Mouse (Mus musculus): ENCODE measurements around the gene Nipbl.
"Not testable (repeated sequence)": the region's sequence is repeated elsewhere in the genome, so short reads cannot be mapped to it uniquely, and the experiment has no call there.

Nipbl gene

DNA sequence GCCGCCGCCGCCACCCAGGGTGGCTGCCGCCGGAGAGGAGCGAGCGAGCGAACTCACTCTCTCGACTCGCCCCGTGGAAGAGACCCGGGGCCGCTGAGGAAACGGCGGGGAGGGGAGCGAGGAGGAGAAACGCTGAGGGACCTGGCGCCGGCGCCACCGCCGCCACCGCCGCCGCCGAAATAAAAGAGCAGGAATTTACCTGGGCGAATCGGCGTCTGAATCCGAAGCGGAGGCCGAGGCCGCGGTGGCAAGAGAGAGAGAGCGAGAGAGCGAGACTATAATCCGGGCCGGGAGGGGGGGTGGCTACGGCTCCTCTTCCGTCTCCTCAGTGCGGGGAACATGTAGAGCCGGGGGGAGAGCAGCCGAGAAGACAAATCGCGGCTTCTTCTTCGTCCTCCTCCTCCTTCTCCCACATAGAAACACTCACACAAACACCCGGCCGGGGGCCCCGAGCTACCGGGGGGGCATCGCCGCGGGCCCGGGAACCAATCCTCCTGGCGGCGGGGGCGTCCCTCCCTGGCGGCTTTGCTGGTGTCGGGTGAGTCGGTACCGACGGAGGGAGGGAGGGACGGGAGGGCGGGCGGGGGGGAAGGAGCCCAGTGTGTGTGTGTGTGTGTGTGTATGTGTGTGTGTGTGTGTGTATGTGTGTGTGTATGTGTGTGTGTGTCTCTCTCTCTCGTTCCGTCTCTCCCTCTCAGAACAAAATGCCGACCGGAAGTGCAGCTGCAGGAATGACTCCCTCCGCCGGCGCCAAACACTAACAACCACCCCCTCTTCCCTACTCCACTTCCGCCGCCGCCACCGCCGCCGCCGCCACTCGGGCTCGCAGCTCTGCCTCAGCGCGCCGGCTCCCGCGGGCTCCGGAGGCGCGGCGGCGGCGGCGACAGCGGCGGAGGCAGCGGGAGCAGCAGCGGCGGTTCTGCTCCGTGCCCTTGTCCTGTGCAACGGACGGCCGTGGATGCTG, at the start of gene Nipbl:
TSS of gene Nipbl (minus strand) at position 538 of the 964 bp plus-strand sequence.
- peak; percentile 92 to 94 for DNase-seq

DNA sequence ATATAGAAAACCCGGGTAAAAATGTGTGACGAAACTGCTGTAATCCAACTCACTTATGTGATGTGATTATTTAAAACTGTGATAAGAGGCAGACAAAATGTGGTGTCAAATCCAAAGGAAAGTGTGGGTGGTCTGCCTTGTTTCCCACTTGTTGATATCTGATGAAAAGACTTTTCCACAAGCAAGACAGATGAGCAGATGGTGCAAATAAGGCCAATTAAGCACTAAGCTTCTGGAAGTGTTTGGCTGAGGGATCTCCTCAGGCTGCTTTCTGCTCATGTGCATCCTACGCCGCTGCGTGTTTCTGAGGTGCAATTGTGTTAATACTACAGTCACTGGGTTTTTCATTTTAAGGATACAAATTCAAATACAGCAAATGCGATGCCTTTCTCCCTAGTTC, 41.0 kb upstream of the Nipbl start:
- DNase-seq, result no peak

DNA sequence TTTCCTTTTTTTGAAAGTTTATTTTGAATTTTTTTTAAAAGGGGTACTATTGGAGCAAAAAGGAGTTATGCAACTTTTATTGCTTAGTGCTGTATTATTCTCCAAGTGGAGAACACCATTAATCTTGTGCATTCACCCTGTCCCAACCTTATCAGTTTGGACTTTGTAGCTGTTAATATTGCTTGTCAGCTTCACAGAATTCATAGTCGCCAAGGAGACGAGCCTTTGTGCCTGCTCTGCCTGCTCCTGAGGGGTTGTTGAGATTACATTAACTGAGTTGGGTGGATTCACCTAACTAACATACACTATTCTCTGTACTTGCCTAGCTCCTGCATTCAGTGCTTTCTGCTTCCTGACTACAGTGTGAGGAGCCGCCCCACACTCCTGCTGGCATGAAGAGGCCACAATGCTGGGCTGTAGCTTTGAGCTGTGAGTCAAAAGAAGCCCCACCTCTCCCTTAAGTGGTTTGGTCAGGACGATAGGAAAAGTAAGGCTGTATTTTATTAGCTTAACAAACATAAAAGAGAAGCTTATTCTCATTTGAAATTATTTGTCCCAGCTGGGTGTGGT, 24.8 kb upstream of the Nipbl start:
- no peak for DNase-seq

DNA sequence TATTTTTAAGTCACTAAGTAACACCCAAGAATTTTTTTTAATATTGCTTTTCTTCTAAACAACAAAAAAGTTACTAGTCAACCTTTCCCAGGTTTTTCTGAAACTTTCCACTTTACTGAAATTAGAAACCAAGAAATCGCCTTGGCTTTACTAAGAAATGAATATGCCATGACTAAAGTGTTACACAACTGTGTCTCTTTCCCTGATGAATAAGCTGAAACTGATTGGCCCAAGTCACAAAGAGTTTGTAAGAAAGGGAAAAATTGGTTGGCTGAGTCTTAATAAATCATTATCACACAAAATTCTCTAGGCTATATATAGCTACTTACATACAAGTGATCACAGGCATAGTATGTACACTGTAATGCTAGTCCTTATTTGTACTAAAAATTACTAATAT, 19.3 kb upstream of the Nipbl start:
- DNase-seq, result no peak

DNA sequence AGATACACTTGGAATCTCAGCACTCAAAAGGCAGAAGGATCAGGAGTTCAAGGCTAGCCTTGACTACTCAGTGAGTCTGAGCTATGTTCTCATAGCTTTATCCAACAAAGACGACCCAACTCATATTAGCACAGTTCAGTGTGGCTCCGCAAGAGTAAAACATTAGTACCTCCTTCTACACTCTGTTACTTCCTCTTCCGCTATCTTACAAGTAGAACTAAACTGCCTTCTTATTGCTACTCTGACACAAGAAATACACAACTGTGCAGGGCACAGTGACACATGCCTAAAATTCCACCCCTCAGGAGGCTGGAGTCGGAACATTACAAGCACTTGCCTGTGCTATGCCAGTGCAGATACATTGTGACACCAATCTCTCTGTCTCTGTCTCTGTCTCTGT, 18.5 kb upstream of the Nipbl start:
- DNase-seq, result no peak

DNA sequence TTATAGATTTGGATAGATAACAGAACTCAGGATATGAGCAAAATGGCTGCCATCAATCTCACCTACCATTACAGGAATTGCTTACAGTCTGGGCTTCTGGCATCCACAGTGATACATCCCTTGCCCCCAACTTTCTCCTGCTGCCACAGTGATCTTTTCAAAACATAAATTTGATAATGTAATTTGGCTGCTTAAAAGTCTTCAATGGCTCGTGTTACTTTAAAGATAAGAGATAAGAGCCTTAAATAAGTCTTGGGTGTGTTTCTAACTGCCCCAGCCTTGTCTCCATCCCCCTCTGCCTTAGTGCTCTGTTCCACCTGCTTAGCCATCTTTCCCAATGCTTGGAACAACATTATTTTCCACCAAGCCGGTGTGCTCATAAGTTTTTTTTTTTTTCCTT, 16.6 kb upstream of the Nipbl start:
- DNase-seq, result no peak

DNA sequence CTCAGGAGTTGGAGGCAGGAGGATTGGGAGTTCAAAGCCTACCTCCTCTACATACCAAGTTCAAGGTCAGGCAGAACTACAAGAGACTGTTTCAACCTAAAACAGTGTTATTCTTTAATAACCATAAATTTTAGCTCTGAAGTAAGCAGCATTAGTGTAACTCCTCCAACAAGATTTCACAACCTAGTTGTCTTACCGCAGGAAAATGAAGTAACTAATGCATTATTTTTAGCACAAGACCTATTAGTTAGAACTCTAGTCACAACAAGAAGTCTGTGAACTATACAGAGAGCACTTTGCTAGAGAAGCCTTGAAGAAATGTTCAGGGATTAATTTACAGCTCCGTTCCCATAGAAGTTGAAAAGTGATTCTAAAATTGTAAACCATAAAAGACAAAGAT, 15.7 kb upstream of the Nipbl start:
- no peak for DNase-seq

DNA sequence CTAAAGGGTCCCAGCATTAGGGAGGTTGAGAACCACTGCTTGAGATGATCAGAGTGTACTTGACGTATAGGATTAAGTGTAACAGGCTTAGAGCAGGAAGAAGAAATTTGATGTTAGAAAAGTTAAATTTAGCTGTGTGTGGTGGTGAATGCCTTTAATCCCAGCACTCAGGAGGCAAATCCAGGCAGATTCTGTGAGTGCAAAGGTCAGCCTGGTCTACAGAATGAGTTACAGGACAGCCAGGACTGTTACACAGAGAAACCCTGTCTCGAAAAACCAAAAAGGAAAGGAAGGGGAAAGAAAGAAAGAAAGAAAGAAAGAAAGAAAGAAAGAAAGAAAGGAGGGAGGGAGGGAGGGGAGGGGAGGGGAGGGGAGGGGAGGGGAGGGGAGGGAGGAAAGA, 12.0 kb upstream of the Nipbl start:
- not testable (repeated sequence) for DNase-seq

DNA sequence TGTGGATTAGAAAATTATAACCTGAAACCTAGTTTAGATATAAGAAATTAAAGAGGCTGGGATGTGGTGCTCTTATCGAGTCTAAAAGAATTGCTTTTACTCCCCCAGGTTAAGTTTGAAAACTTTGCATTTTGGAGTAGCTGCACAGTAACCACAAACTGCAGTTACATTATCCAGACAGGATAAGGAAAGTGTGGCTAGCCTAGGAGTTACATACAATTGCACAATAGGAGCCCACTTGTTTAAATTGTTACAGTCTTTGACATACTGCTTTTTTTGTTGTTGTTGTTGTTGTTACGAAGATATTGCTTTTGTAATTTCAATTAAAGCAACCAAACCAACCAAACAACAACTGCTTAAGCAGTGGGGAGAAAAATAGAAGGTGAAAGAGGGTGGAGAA, 11.2 kb upstream of the Nipbl start:
- no peak for DNase-seq

DNA sequence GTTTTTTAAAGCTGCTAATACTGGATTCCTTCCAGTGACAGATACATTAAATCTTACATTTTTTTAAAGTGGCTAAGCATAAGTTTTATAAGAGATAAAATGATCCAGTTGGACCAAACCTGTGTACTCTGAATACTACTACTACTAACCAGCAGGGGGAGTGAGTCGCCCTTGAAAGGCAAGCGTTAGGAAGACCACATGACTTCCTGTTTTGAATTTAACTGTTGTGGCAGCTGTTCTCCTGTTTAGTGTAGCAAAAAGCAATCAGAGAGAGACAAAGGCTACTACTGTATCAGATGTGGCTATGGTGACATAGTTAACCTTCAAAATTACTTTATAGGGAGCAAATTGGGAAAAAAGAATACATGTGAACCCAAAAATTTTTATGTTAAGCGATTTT, 6.8 kb upstream of the Nipbl start:
- DNase-seq, result peak; percentile 33 to 55

DNA sequence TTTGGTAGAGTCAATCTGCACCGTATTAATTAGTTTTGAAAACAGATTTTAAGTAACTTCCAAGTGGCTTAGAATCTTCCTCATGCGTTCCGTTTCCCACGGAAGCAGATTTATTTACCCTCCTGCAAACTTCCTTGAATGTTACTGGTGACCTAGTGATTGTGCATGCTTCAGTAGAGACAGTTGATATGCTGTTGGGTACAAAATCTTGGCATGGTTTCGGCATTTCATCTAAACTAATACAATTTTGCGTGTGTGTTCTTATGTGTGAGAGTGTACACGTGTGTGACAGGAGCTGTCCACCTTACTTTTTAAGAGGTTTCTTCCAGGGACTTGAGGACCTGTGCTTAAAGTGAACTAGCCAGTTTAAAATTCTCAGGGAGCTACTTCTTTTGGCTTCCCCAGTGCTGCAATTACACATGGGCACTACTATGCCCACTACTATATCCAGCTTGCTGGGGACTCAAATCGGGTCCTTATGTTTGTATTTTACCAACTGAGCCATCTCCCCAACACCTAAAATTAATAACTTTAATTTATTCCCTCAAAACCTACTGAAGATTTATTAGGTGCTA, 3.0 kb upstream of the Nipbl start:
- no peak for DNase-seq

DNA sequence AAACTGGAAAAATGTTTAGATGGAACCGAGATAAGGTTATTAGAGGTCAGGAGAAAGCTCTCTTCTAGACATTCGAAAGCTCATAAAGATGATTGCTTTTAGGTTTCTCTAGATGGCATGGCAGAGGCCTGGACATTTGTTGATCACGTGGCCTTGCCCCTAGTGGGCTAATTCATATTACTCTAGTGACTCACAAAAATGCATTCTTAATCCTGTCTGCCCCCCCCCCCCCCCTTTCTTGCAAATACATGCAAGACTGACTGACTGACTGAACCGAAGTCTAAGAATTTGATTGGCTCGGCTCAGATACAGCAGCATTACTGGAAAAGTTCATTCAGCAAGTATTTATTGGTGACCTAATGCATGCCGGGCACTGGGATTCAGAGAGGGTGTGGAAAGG, 2.2 kb upstream of the Nipbl start:
- DNase-seq, result peak in 1 of 2 experiments; percentile 51

DNA sequence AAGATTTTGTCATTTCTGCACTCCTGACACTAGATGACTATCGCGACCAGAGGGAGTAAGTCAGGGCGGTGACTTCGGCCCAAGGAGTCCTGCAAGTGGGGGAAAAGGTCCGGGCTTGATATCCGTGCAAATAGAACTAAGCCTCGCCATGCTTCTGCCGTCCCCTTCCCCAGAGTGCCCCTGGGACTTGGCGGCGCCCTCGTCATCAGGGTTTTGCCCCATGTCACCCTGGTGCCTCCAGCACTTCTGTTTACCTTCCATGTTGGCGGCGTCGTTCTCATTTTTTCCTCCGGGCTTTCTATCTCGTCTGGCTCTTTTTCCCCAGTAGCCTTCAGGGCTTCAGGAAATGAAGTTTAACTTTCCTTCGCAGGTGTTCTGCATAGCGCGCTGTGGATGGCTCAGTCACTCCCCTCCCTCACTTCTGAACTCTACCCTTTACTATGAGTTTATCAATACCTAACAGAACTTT, 1.7 kb upstream of the Nipbl start:
- DNase-seq, result peak; percentile 16 to 28

DNA sequence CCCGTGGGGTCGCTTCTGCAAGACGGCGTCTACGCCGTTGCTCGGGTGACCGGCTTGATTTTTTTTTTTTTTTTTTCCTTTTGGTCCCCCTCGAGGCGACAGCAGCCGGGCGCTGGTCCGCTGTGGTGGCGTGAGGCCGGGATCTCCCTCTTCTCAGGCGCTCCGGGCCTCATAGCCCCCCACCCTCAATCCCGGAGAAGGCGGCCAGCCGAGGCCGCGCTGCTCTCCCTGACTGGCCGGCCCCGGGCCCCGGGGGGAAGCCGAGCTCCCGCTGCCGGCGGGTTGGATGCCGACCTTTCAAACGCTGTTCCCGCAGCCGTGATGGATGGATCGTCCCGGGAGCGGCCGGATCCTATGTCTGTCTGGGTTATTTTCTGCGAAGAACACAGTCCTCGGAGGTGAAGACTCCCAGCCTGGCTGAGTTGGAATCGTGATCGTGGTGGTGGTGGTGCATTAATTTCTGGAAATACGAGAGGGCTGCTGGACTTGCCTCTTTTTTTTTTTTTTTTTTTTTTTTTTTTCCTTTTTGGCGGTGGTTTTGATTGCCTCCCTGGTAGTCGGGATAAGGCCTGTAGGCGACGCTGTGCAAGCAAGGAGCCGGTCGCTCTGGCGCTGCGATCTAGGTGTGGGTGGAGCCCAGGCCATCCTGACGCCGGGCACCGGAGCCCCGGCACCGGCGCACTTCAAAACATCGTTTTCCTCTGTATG, 781 bp upstream of the Nipbl start:
- DNase-seq, result peak; percentile 85 to 90

DNA sequence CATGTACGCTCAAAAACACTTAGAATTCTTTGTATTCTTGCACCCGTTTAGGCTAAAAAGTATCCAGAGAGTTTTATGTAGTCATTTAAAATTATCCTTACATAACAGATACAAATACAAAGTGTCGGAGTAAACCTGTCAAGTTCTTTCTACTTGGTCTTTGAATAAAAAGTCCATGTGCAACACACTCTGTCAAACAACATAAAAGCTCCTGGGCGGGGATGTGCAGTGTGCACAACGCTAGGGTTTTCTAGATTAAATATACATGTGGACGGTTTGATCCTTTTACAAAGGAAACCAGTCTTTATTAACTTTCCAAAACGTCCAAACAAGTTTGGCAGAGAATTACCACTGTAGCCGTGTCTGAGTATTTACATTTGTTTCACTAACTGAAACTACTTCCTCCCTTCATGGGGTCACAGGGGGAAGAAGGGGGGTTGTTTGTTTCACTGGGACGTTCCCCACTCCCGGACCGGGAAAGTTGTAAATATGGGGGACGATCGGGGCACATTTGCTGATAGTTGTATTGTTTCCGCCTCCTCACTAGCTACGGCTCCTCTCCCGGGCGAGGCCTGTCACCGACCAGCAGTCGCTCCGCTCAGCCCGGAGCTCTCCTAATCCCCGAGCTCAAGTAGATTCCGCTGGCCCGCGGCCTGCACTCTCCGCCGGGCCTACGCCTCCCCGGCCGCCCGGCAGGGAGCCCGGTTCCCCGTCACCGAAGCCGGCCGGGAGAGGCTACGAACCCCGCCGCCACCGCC, 916 bp downstream of the Nipbl start:
- peak; percentile 69 to 76 for DNase-seq

DNA sequence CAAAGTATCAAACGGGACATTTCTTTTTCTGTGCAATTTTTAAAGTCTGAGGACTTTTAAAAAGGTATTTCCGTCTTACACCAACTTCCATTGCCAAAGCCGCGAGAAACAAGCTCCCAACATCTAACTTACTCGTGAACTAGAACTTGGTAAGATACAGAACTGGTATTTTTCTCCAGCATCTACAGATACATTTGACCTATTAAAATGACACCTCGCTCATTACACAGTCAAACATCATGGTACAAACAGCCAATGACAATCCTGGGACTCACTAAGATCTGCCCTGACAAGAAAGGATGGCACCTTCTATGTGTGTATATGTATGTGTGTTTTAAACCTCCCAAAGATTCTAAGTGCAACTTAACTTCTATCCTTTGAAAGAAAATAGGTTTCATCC, 1.5 kb downstream of the Nipbl start:
- DNase-seq, result no peak

DNA sequence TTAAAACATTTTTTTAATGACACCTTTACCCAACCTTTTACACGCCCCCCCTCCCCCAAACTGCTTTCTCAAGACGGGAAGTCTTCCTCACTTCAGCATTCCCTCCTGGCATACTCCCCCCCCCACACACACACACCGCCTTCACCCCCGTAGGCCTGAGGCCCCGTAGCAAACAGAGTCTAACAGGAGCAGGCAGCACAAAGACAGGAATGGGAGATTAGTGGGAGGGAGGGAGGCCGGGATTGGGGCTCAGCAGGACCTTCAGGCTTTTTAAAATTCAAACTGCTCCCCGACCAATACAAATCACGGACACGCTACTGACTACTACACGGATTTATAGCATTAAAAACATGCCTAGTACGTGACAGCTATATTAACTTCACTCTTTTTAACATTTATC, 2.1 kb downstream of the Nipbl start:
- DNase-seq, result peak in 1 of 2 experiments; percentile 18

DNA sequence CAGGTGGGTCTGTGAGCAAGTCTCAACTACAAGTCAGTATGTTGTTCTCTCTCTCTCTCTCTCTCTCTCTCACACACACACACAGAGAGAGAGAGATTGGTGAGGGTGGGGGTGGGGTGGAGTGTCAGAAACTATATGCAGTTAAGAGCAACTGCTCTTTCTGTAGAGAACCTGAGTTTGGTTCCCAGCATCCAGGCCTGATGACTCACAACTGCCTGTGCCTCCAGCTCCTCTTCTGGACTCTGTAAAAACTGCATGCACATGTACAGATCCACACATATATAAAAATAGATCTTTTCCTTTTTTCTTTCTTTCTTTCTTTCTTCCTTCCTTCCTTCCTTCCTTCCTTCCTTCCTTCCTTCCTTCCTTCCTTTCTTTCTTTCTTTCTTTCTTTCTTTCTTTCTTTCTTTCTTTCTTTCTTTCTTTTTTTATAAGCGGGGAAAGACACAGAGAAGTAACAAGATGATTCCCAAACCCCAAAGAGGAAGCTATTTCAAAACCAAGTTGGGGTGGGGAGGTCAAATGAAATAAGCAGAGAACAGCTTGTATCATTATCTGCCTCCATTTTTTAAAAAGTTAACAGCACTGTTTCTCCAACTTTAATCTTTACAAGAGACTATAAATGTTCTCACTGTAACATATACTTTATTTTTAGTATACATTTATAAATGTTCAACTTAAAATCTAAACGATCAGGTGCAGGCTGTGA, 10.9 kb downstream of the Nipbl start:
- no peak for DNase-seq

DNA sequence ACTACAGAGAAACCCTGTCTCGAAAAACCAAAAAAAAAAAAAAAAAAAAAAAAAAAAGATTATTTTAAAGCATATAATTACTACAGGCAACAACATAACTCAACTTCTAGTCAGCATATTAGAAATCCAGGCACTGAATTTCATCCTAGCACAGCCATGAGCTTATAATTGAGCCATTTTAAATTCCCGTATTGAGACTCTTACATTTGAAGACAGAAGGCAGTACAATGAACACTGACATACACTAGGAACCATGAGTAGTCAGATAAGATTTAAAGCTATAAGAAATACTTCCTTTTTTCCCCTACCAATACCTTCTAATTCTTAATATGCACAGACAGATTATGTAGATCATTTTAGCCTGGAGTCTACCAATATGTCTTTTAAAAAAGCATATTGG, 11.7 kb downstream of the Nipbl start:
- DNase-seq, result no peak

DNA sequence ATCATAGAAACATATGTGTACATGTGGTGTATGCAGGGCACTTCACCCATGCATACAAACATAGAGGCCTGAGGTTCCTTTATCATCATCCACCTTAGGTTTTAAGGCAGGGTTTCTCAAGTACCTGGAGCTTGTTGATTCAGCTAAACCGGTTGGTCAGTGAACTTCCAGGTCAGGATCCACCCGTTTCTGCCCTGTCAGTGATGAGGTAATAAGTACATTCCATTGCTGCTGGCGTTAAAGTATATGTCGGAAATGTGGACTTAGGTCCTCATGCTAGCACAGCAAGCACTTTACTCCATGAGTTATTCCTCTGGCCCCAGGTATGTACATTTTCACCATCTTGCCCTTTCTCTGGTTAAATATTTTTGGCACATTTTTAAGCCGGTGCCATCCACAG, 14.8 kb downstream of the Nipbl start:
- peak in 1 of 2 experiments; percentile 62 for DNase-seq

DNA sequence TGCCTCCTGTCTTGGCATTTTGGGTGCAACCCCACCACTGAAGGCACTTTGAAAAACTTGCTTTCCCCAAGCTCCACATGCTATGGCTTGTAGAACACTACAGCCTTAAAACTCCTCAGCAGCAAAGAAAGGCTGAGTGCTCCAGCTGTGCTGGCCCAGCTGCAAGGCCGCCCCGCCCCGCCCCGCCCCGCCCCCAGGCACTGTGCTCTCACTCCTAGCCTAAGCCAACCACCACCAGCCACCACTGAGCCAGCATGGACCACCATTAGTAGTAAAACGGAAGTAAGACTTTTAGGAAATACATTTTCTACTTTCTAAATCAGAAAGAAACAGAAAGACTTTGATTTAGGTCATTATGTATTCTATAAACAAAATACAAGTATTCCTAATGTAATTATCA, 23.4 kb downstream of the Nipbl start:
- no peak for DNase-seq

Measured in lung, adult 18-20 months (tissue).